Mouse (Mus musculus) embryonic facial prominence, embryonic 12.5 days (tissue): ENCODE data around the gene Glipr2. TPM values are rescaled to one million over a fixed set of nuclear protein-coding genes. Genes with fewer than 3 reads are reported as not detected.
A peak's percentile ranks its signal among the peaks of the same experiment; 100 is the strongest.

Source experiments
- ATAC-seq: fragments of 200-750 bp; cut with Nextera tagmentation; 2 replicates; pipeline ENCODE4 v1.8.0; 2017; ENCODE audit not compliant: insufficient number of reproducible peaks, insufficient read depth, low FRiP score, low TSS enrichment
- H3K27ac ChIP-seq: fragments of 300-500 bp; sonication (generic); 2 replicates; pipeline ENCODE4 v1.5.1; 2016; ENCODE audit warnings: mild to moderate bottlenecking
- H3K27me3 ChIP-seq: fragments of 300-500 bp; sonication (generic); 2 replicates; pipeline ENCODE4 v1.6.1; 2016; ENCODE audit warnings: mild to moderate bottlenecking, moderate library complexity
- H3K36me3 ChIP-seq: fragments of 300-500 bp; sonication (generic); 2 replicates; pipeline ENCODE4 v1.6.1; 2016; ENCODE audit warnings: mild to moderate bottlenecking
- H3K4me1 ChIP-seq: fragments of 300-500 bp; sonication (generic); 2 replicates; pipeline ENCODE4 v1.6.1; 2016
- H3K4me2 ChIP-seq: fragments of 300-500 bp; sonication (generic); replicated peaks from 2 replicates; pipeline ENCODE4 v1.6.1; 2016; ENCODE audit warnings: mild to moderate bottlenecking, moderate library complexity
- H3K4me3 ChIP-seq: fragments of 300-500 bp; sonication (generic); 2 replicates; pipeline ENCODE4 v1.5.1; 2016; ENCODE audit warnings: mild to moderate bottlenecking
- H3K9ac ChIP-seq: fragments of 300-500 bp; sonication (generic); 2 replicates; pipeline ENCODE4 v1.6.1; 2016; ENCODE audit warnings: mild to moderate bottlenecking, moderate library complexity
- H3K9me3 ChIP-seq: fragments of 300-500 bp; sonication (generic); 2 replicates; pipeline ENCODE4 v1.6.1; 2016; ENCODE audit warnings: mild to moderate bottlenecking, moderate library complexity
- WGBS: fragments of 180-500 bp; shearing (Covaris S2); methylation state at CpG from one replicate; pipeline ENCODE4 v1.1.7; 2016; 5-methylcytosine and 5-hydroxymethylcytosine counted together
- polyA plus RNA-seq: library from polyadenylated mRNA; unstranded; fragments of >200 nt; fragmentation: Nextera tagmentation; extraction: Ambion mirVana; gene quantifications from 2 replicates; pipeline ENCODE4 v1.2.1, GENCODE M21; 2016

Glipr2 gene
- polyA plus RNA-seq, 1 experiment from 2014 or later, result 118 TPM

DNA sequence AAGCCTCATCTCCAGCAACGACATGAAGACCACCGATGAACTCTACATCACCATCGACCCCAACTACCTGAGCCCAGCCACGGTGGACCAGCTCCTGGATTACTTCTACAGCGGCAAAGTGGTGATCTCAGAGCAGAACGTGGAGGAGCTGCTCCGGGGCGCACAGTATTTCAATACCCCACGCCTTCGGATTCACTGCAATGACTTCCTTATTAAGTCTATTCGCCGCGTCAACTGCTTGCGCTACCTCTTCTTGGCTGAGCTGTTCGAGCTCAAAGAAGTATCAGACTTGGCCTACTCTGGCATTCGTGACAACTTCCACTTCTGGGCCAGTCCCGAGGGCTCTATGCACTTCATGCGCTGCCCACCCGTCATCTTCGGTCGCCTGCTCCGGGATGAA is 26.6 kb downstream of the Glipr2 start:
- no peak overlapping the region for H3K4me2 ChIP-seq
- no peaks in the 10 kb centered on the region for H3K27me3 ChIP-seq
- no peaks in the 10 kb centered on the region for H3K9me3 ChIP-seq
- H3K27ac ChIP-seq, result no peak overlapping the region
- ATAC-seq, result no peak
- H3K36me3 ChIP-seq, result no peaks in the 10 kb centered on the region
- H3K9ac ChIP-seq, result no peak overlapping the region
- 91% methylated on average over 22 of the region's 22 CpGs for WGBS
- H3K4me1 ChIP-seq, result peaks cover 8% of the 10 kb centered on the region
- no peak overlapping the region for H3K4me3 ChIP-seq

DNA sequence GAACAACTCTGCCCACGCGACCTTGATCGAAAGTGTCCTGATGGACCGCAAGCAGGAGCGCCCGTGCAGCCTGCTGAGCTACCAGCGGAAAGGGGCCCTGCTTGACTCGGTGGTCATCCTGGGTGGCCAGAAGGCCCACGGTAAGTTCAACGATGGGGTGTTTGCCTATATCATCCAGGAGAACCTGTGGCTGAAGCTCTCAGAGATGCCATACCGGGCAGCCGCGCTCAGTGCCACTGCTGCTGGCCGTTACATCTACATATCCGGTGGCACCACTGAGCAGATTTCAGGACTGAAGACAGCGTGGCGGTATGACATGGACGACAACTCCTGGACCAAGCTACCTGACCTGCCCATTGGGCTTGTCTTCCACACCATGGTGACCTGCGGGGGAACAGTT is 27.1 kb downstream of the Glipr2 start:
- peaks cover 7% of the 10 kb centered on the region; the same call in 1 of the 2 replicates for H3K4me1 ChIP-seq
- no peak overlapping the region for H3K4me2 ChIP-seq
- H3K4me3 ChIP-seq, result no peak overlapping the region
- 93% methylated on average over 19 of the region's 19 CpGs for WGBS
- no peak overlapping the region for H3K27ac ChIP-seq
- no peak for ATAC-seq
- H3K27me3 ChIP-seq, result no peaks in the 10 kb centered on the region
- no peaks in the 10 kb centered on the region for H3K9me3 ChIP-seq
- H3K36me3 ChIP-seq, result no peaks in the 10 kb centered on the region
- H3K9ac ChIP-seq, result no peak overlapping the region

DNA sequence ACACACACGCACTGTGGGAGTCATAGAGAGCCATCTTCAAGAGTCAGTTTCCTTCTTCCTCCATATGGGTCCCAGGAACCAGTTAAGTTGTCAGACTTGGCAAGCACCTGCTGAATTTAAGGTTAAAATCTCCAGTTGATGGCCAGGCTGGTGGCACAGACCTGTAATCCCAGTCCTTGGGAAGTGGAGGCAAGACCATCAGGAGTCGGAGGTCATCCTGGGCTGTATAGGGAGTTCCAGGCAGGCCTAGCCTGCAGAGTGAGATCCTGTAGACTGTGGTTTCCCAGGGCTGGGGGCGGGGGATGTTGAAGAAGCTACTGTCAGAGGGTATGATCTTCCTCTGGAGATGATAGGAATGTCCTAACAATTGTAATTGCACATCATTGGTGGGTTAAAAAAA is 31.8 kb downstream of the Glipr2 start:
- no peaks in the 10 kb centered on the region for H3K27me3 ChIP-seq
- H3K9ac ChIP-seq, result no peak overlapping the region
- no peak overlapping the region for H3K27ac ChIP-seq
- no peaks in the 10 kb centered on the region for H3K9me3 ChIP-seq
- H3K4me1 ChIP-seq, result no peaks in the 10 kb centered on the region
- WGBS, result 81% methylated on average over 3 of the region's 3 CpGs
- H3K4me2 ChIP-seq, result no peak overlapping the region
- no peaks in the 10 kb centered on the region for H3K36me3 ChIP-seq
- ATAC-seq, result no peak
- H3K4me3 ChIP-seq, result no peak overlapping the region

DNA sequence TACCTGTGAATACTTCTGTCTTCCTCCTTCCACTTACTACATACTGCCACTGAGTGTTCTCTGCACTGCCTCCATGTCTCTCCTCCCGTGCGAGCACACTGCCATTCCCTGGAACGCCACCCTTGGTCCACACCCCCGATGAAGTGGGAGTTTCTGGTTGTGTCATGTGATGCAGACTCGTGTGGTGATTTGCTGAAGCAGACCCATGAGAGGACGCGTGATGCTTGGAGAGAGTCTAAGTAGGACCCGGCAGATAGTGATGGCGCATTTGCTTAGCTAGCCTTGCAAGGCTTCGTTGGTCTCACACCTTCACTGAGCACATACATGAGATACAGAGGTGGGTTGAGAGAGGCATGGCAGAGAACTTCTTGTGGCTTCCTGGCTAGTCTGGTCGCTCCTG is 35.9 kb downstream of the Glipr2 start:
- WGBS, result 90% methylated on average over 11 of the region's 11 CpGs
- no peaks in the 10 kb centered on the region for H3K9me3 ChIP-seq
- H3K4me2 ChIP-seq, result no peak overlapping the region
- H3K27me3 ChIP-seq, result no peaks in the 10 kb centered on the region
- no peak overlapping the region for H3K4me3 ChIP-seq
- H3K27ac ChIP-seq, result no peak overlapping the region
- H3K9ac ChIP-seq, result no peak overlapping the region
- ATAC-seq, result no peak
- H3K4me1 ChIP-seq, result no peaks in the 10 kb centered on the region
- no peaks in the 10 kb centered on the region for H3K36me3 ChIP-seq

DNA sequence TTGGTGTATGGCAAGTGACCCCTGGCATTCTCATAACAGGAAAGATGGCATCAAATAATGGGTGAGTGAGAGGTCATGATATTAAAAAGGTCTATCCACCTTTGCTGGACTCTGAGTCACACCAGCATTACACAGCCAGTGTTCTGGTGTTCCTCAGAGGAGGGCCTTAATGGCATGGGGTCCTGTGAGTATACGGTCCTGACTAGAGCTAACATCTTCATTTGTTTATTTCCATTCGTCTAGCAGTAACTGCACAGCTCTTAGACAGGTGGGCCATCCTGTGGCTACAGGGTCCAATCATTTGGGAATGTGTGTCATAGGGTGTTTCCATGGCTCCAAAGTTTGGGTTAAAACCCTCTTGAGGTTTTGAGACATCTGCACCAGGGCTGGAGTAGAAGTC is 37.1 kb downstream of the Glipr2 start:
- Histone ChIP-seq H3K9ac (no peak overlapping the region), H3K4me3 (no peak overlapping the region), H3K27me3 (no peaks in the 10 kb centered on the region), H3K27ac (no peak overlapping the region), H3K4me2 (no peak overlapping the region), H3K9me3 (0 out of 2 replicates have a peak, but pooled peaks cover 4% of the 10 kb centered on the region), H3K4me1 (no peaks in the 10 kb centered on the region), H3K36me3 (no peaks in the 10 kb centered on the region)
- no peak for ATAC-seq
- WGBS, result 84% methylated on average over 2 of the region's 2 CpGs

DNA sequence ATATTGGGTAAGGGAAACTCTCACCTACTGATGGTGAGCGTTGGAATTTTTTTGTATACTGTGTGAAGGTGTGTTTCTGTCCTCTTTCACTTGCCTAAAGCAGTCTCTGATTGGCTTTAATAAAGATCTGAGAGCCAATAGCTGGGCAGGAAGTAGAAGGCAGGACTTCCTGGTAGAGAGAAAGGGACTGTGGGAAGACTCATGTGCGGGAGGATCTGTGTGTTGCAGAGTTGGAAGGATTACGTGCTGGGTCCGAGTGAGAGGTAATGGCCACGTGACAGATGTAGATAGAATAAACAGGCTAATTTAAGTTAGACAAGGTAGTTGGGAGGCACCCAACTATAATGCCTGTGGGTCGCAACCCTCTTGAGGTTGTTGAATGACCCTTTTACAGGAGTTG is 46.4 kb downstream of the Glipr2 start:
- H3K27ac ChIP-seq, result no peak overlapping the region
- no peak overlapping the region for H3K4me3 ChIP-seq
- H3K36me3 ChIP-seq, result no peaks in the 10 kb centered on the region
- H3K27me3 ChIP-seq, result no peaks in the 10 kb centered on the region
- H3K9ac ChIP-seq, result no peak overlapping the region
- no peak overlapping the region for H3K4me2 ChIP-seq
- 88% methylated on average over 6 of the region's 6 CpGs for WGBS
- ATAC-seq, result no peak
- H3K9me3 ChIP-seq, result 0 out of 2 replicates have a peak, but pooled peaks cover 4% of the 10 kb centered on the region
- H3K4me1 ChIP-seq, result no peaks in the 10 kb centered on the region

DNA sequence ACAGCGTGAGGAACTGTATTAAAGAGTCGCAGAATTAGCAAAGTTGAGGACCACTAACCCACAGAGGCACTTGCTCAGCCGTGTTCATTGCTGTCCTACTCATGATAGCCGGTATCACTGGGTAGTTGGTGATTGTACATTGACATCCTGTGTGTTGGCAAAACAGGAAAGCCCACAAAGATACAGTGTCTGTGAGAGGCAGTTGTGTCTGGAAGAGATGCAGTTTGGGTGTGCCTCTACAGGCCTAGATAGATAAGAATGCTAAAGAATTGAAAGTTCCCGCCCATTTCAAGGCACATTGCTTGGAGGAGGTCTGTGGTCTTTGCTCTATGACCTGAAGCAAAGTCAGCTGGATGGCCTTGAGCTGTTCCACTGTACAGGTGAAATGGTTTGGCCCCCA is 46.9 kb downstream of the Glipr2 start, which contains the start of gene Clta:
Clta (plus strand) TSS at position 327 of the 400 bp plus-strand sequence.
- Histone ChIP-seq H3K4me1 (no peaks in the 10 kb centered on the region), H3K36me3 (no peaks in the 10 kb centered on the region), H3K9ac (no peak within 1 kb of the TSS), H3K4me2 (no peak within 1 kb of the TSS), H3K9me3 (no peaks in the 10 kb centered on the region), H3K27ac (no peak within 1 kb of the TSS), H3K27me3 (no peaks in the 10 kb centered on the region), H3K4me3 (no peak within 1 kb of the TSS)
- ATAC-seq, result no peak
- WGBS, result 87% methylated on average over 5 of the region's 5 CpGs

DNA sequence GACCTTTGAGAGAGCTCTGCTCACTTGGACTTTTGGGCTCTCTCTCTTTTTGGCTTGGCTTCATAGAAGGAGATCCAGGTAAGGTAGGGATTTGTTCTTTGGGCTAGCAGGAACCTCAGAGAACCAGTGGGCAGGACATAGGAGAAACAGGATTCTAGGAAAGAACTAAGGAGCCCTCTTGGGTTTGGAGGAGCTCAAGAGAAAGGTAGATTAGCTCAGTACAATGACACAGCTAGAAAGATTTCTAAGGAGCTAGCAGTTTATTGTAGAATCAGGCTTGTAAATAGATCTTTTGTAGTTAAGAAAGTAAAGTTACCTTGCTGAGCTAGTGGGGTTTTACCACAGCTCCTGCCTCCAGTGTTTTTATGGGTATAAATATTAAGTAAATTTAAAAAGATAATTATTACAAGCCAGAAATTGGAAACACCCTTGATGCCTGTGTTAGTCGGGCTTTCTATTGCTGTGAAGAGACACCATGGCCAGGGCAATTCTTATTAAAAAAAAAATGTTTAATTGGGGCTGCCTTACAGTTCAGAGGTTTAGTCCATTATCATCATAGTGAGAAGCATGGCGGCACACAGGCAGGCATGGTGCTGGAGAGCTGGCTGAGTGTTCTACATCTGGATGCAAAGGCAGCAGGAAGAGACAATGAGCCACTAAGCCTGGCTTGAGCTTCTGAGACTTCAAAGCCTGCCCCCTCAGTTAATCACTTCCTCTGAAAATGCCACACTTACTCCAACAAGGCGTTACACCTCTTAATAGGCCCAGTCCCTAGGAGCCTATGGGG is 47.6 kb downstream of the Glipr2 start:
- Histone ChIP-seq H3K4me1 (no peaks in the 10 kb centered on the region), H3K27me3 (no peaks in the 10 kb centered on the region), H3K4me3 (no peak overlapping the region), H3K9ac (no peak overlapping the region), H3K4me2 (no peak overlapping the region), H3K27ac (no peak overlapping the region), H3K36me3 (no peaks in the 10 kb centered on the region), H3K9me3 (no peaks in the 10 kb centered on the region)
- ATAC-seq, result no peak
- WGBS, result 71% methylated on average over 3 of the region's 3 CpGs

DNA sequence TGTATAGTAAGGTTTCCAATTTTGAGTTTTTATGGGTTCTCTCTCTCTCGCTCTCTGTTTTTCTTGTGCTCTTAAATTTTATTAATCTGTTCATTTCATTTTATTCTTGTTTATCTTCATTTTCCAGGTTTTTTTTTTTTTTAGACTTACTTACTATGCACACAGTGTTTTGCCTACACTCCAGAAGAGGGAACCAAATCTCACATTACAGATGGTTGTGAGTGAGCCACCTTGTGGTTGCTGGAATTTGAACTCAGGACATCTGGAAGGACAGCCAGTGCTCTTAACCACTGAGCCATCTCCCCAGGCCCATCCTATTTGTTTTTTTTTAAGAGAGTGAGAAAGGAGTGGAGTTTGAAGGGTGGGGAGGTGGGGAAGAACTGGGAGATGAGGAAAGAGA is 53.0 kb downstream of the Glipr2 start:
- WGBS, result 91% methylated on average over 1 of the region's 1 CpGs
- no peaks in the 10 kb centered on the region for H3K36me3 ChIP-seq

DNA sequence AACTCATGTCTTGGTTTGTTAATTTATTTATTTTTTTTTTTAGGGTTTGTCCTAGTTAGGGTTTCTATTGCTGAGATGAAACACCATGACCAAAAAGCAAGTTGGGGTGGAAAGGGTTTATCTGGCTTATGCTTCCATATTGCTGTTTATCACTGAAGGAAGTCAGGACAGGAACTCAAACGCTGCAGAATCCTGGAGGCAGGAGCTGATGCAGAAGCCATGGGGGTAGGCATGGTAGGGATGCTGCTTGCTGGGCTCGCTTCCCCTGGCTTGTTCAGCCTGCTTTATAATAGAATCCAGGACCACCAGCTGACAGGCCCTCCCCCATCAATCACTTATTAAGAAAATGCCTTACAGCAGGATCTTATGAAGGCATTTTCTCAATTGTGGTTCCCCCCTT is 53.7 kb downstream of the Glipr2 start:
- Histone ChIP-seq H3K36me3 (no peaks in the 10 kb centered on the region), H3K9me3 (no peaks in the 10 kb centered on the region), H3K27ac (no peak overlapping the region), H3K27me3 (no peaks in the 10 kb centered on the region), H3K9ac (no peak overlapping the region), H3K4me3 (no peak overlapping the region), H3K4me2 (no peak overlapping the region), H3K4me1 (peaks cover 20% of the 10 kb centered on the region)
- ATAC-seq, result no peak
- 39% methylated on average over 2 of the region's 2 CpGs for WGBS

More for the DNA sequence above, 53.0 kb downstream of the Glipr2 start:
- H3K4me1 ChIP-seq, result peaks cover 20% of the 10 kb centered on the region
- H3K27me3 ChIP-seq, result no peaks in the 10 kb centered on the region
- no peak overlapping the region for H3K27ac ChIP-seq
- H3K4me3 ChIP-seq, result no peak overlapping the region
- no peaks in the 10 kb centered on the region for H3K9me3 ChIP-seq
- ATAC-seq, result no peak
- no peak overlapping the region for H3K9ac ChIP-seq
- no peak overlapping the region for H3K4me2 ChIP-seq

DNA sequence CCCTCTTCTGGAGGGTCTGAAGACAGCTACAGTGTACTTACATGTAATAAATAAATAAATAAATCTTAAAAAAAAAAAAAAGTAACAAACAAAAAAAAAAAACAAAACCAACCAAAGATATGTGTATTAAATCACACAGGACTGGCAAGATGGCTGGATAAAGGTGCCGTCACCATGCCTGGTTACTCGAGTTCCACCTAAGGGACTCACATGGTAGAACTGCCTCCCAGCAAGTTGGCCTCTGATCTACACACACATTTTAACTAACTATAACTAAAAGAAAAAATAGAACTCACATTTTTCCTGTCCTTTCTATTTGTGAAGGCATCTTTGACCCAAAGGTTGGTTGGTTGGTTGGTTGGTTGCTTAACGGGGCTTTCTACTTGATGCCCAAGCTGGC is 54.6 kb downstream of the Glipr2 start:
- Histone ChIP-seq H3K4me1 (peaks cover 20% of the 10 kb centered on the region), H3K27me3 (no peaks in the 10 kb centered on the region), H3K36me3 (no peaks in the 10 kb centered on the region), H3K9me3 (no peaks in the 10 kb centered on the region), H3K27ac (0 out of 2 replicates have a peak overlapping the region, but pooled peaks have one; percentile 50), H3K4me3 (peak overlapping the region; percentile 98), H3K9ac (peak overlapping the region; percentile 95), H3K4me2 (peak overlapping the region; percentile 98)
- ATAC-seq, result no peak
- WGBS, result 83% methylated on average over 3 of the region's 3 CpGs
